Mouse (Mus musculus): Measurements from ENCODE around the gene Hoxb9. TPM values are rescaled to one million over a fixed set of nuclear protein-coding genes. Genes with fewer than 3 reads are reported as not detected.

The Hoxb9 gene
- total RNA-seq, 2 experiments from 2014 or later = not detected

- peak in 1 of 2 experiments; percentile 4 for DNase-seq (ENCODE audit: low spot score in 2 of 2)
Observed at GRCm38 (mm10) chr11:96311520-96312417, 40.5 kb downstream of the Hoxb9 start.

- DNase-seq (ENCODE audit: low spot score in 2 of 2) = no peak
Observed at GRCm38 (mm10) chr11:96313134-96313533, 41.9 kb downstream of the Hoxb9 start.

- no peak for DNase-seq (ENCODE audit: low spot score in 2 of 2)
Observed at GRCm38 (mm10) chr11:96313806-96314428, 42.7 kb downstream of the Hoxb9 start.

GRCm38 (mm10) chr11:96314671-96315343 lies 43.5 kb downstream of the Hoxb9 start:
- no peak for DNase-seq (ENCODE audit: low spot score in 2 of 2)

GRCm38 (mm10) chr11:96315344-96315681 lies 44.1 kb downstream of the Hoxb9 start:
- no peak for DNase-seq (ENCODE audit: low spot score in 2 of 2)

GRCm38 (mm10) chr11:96316696-96317607 lies 45.7 kb downstream of the Hoxb9 start:
- DNase-seq (ENCODE audit: low spot score in 2 of 2) = no peak

- DNase-seq (ENCODE audit: low spot score in 2 of 2) = no peak
Observed at GRCm38 (mm10) chr11:96317608-96318367, 46.5 kb downstream of the Hoxb9 start, which contains the start of gene Hoxb4. Gene Hoxb4, plus strand, starts transcription at chr11:96318267.

GRCm38 (mm10) chr11:96318368-96319070 lies 47.3 kb downstream of the Hoxb9 start:
- DNase-seq (ENCODE audit: low spot score in 2 of 2) = no peak

GRCm38 (mm10) chr11:96319071-96319902 lies 48.0 kb downstream of the Hoxb9 start:
- DNase-seq (ENCODE audit: low spot score in 2 of 2) = no peak

- no peak for DNase-seq (ENCODE audit: low spot score in 2 of 2)
Observed at GRCm38 (mm10) chr11:96319910-96320309, 48.7 kb downstream of the Hoxb9 start.

GRCm38 (mm10) chr11:96320688-96321087 lies 49.4 kb downstream of the Hoxb9 start:
- DNase-seq (ENCODE audit: low spot score in 2 of 2) = no peak

GRCm38 (mm10) chr11:96321846-96322245 lies 50.6 kb downstream of the Hoxb9 start:
- no peak for DNase-seq (ENCODE audit: low spot score in 2 of 2)

GRCm38 (mm10) chr11:96322738-96323137 lies 51.5 kb downstream of the Hoxb9 start:
- no peak for DNase-seq (ENCODE audit: low spot score in 2 of 2)

GRCm38 (mm10) chr11:96323154-96323553 lies 51.9 kb downstream of the Hoxb9 start, which contains the start of gene Hoxb3:
Gene Hoxb3, plus strand, starts transcription at chr11:96323326.
- DNase-seq (ENCODE audit: low spot score in 2 of 2) = no peak

GRCm38 (mm10) chr11:96324125-96324524 lies 52.9 kb downstream of the Hoxb9 start:
- DNase-seq (ENCODE audit: low spot score in 2 of 2) = no peak

GRCm38 (mm10) chr11:96324965-96325364 lies 53.7 kb downstream of the Hoxb9 start:
- DNase-seq (ENCODE audit: low spot score in 2 of 2) = no peak

- DNase-seq (ENCODE audit: low spot score in 2 of 2) = no peak
Observed at GRCm38 (mm10) chr11:96325747-96326212, 54.5 kb downstream of the Hoxb9 start.

All from left cerebral cortex, adult 18-20 months (tissue).